Mouse (Mus musculus) adrenal gland, postnatal 14 days (tissue): ENCODE data around the gene Ltk. TPM values are rescaled to one million over a fixed set of nuclear protein-coding genes. Genes with fewer than 3 reads are reported as not detected.

ENCODE experiments used
- DNase-seq: peaks from one replicate; pipeline ENCODE4 v3.0.0; 2021; ENCODE audit warnings: mixed read lengths
- total RNA-seq: library from RNA; stranded (reverse); gene quantifications from 2 replicates; pipeline ENCODE4 v1.2.3, GENCODE M21; 2021

The Ltk gene
- total RNA-seq, 1 experiment from 2014 or later, result 1.1 TPM

DNA sequence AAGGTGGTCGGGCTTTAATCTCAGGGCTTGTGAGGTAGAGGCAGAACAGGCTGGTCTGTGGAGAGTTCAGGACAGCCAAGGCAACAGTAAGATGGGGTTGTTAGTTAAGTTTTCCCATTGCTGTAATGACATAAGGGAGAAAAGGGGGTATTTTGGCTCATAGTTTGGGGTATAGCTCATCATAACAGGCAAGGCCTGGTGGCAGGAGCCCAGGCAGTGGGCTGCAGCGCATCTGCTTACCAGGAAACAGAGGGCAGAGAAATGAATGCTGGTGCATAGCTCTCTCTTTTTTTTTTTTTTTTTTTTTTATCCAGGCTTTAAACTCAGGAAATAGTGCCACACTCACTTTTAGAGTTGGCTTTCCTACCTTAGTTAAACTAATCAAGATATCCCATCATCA is 57.1 kb downstream of the Ltk start:
- DNase-seq, result no peak

Other genes with a start within 250 kb of the Ltk start
- 0.98 and 1.4 TPM in 2 replicates for gene Exd1, start 212.8 kb downstream of the Ltk start, total RNA-seq
- gene Chp1, start 212.7 kb downstream of the Ltk start, total RNA-seq, result 237 and 265 TPM in 2 replicates
- gene Nusap1, start 142.1 kb downstream of the Ltk start, total RNA-seq, result 12.0 and 14.2 TPM in 2 replicates
- 4.0 and 6.4 TPM in 2 replicates for gene Oip5, start 142.0 kb downstream of the Ltk start, total RNA-seq
- gene Ndufaf1, start 97.6 kb downstream of the Ltk start, total RNA-seq, result 54.9 and 57.5 TPM in 2 replicates
- gene Rtf1, start 85.4 kb downstream of the Ltk start, total RNA-seq, result 27.1 and 30.2 TPM in 2 replicates
- 10.2 and 11.2 TPM in 2 replicates for gene Itpka, start 18.1 kb downstream of the Ltk start, total RNA-seq
- gene Rpap1, start 27.1 kb upstream of the Ltk start, total RNA-seq, result 14.8 and 18.9 TPM in 2 replicates
- gene Tyro3, start 37.3 kb upstream of the Ltk start, total RNA-seq, result 6.0 and 7.7 TPM in 2 replicates
- 46.9 and 56.9 TPM in 2 replicates for gene Mga, start 136.8 kb upstream of the Ltk start, total RNA-seq
- 13.9 and 17.7 TPM in 2 replicates for gene Mapkbp1, start 212.3 kb upstream of the Ltk start, total RNA-seq